Mouse (Mus musculus) right cerebral cortex, adult 18-20 months (tissue): ENCODE results near the gene Ubxn11.

Experiments
- DNase-seq: peaks from one replicate; pipeline ENCODE4 v3.0.0; 2022; ENCODE audit warnings: mixed read lengths

Ubxn11 gene

GRCm38 (mm10) chr4:134153656-134154055, 51.3 kb downstream of the Ubxn11 start:
- DNase-seq: no peak

- DNase-seq: no peak
Observed at GRCm38 (mm10) chr4:134154354-134154753, 52.0 kb downstream of the Ubxn11 start.

- DNase-seq: no peak
Observed at GRCm38 (mm10) chr4:134155531-134155930, 53.2 kb downstream of the Ubxn11 start.

GRCm38 (mm10) chr4:134155961-134156465, 53.6 kb downstream of the Ubxn11 start:
- DNase-seq: no peak

GRCm38 (mm10) chr4:134156744-134157143, 54.4 kb downstream of the Ubxn11 start:
- peak; percentile 85 for DNase-seq

- no peak for DNase-seq
Observed at GRCm38 (mm10) chr4:134157558-134157957, 55.2 kb downstream of the Ubxn11 start.

GRCm38 (mm10) chr4:134158774-134159173, 56.4 kb downstream of the Ubxn11 start:
- no peak for DNase-seq

GRCm38 (mm10) chr4:134160071-134160470, 57.7 kb downstream of the Ubxn11 start:
- peak; percentile 34 for DNase-seq

GRCm38 (mm10) chr4:134164591-134164990, 62.2 kb downstream of the Ubxn11 start:
- no peak for DNase-seq

GRCm38 (mm10) chr4:134165024-134165423, 62.7 kb downstream of the Ubxn11 start:
- DNase-seq: no peak

GRCm38 (mm10) chr4:134165548-134166465, 63.4 kb downstream of the Ubxn11 start:
- DNase-seq: no peak

GRCm38 (mm10) chr4:134166906-134167305, 64.5 kb downstream of the Ubxn11 start:
- DNase-seq: no peak

GRCm38 (mm10) chr4:134172391-134172790, 70.0 kb downstream of the Ubxn11 start:
- peak; percentile 51 for DNase-seq
